Mouse (Mus musculus) cerebellum, adult 9-10 months (tissue): ENCODE measurements at regions not wholly inside any gene's neighbourhood (a gene's known extent, or its start where the extent isn't known, plus 50 kb on each side); places are given as distances from the start of the nearest gene placed in this dataset.
"Not testable (repeated sequence)": the region's sequence is repeated elsewhere in the genome, so short reads cannot be mapped to it uniquely, and the experiment has no call there.

Experiments used
- DNase-seq: peaks from one replicate; pipeline ENCODE4 v3.0.0; 2022

GRCm38 (mm10) chr6:19855476-19855875, 989.4 kb downstream of the Ankrd7 start:
- DNase-seq, result not testable (repeated sequence)

GRCm38 (mm10) chr6:19864101-19864500, 998.0 kb downstream of the Ankrd7 start:
- DNase-seq, result no peak

- peak; percentile 80 for DNase-seq
Observed at GRCm38 (mm10) chr6:19869697-19870096, 1003.6 kb downstream of the Ankrd7 start.

- DNase-seq, result peak; percentile 85
Observed at GRCm38 (mm10) chr6:19911181-19911580, 1045.1 kb downstream of the Ankrd7 start.

GRCm38 (mm10) chr6:19941784-19942183, 1075.7 kb downstream of the Ankrd7 start:
- DNase-seq, result not testable (repeated sequence)

- DNase-seq, result peak; percentile 97
Observed at GRCm38 (mm10) chr6:19944334-19944733, 1078.2 kb downstream of the Ankrd7 start.

GRCm38 (mm10) chr6:19945693-19946092, 1079.6 kb downstream of the Ankrd7 start:
- DNase-seq, result peak; percentile 56

GRCm38 (mm10) chr6:19975898-19976297, 1109.8 kb downstream of the Ankrd7 start:
- DNase-seq, result peak; percentile 48

GRCm38 (mm10) chr6:19991829-19992228, 1125.7 kb downstream of the Ankrd7 start:
- no peak for DNase-seq

- no peak for DNase-seq
Observed at GRCm38 (mm10) chr6:20028466-20028865, 1162.3 kb downstream of the Ankrd7 start.

GRCm38 (mm10) chr6:20037769-20038168, 1171.7 kb downstream of the Ankrd7 start:
- peak; percentile 72 for DNase-seq

GRCm38 (mm10) chr6:20078666-20079065, 1136.6 kb upstream of the Kcnd2 start:
- DNase-seq, result peak; percentile 80

- DNase-seq, result peak; percentile 82
Observed at GRCm38 (mm10) chr6:20092057-20092917, 1123.0 kb upstream of the Kcnd2 start.

- DNase-seq, result peak; percentile 54
Observed at GRCm38 (mm10) chr6:20133991-20134390, 1081.3 kb upstream of the Kcnd2 start.

- peak; percentile 84 for DNase-seq
Observed at GRCm38 (mm10) chr6:20137546-20137945, 1077.8 kb upstream of the Kcnd2 start.
